Mouse (Mus musculus): ENCODE data around the gene Hmx1. TPM values are rescaled to one million over a fixed set of nuclear protein-coding genes. Genes with fewer than 3 reads are reported as not detected.

Gene Hmx1
- total RNA-seq, 4 experiments from 2014 or later, result not detected

DNA sequence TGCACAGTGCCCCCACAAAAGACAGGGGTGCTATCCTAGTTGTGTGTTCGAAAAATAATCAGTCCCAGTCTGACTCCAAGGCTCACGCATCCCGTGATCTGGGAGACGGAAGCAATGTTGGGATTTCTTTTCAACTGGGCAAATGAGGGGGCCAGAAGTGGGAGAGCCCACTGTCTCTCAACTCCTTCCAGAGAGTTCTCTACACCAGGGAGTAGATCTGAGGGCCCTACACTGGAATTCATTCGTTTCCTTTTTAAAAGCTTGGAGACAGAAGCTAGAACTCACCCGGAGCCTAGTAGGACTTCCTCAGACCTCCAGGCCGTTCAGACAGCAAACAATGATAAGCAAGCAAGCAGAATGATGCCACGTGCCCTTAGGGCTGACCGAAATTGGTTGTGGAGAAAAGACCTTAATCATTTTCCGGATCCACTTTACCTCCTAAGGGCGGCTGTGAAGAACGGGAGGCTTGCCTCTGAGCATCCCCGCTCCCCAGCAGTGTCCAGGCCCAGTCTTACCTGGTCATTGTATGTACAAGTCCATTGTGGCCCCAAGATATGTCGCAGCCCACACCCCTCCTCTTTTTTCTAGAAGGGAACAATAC lies 9.5 kb downstream of the Hmx1 start:
- no peak for DNase-seq (ENCODE audit: low spot score in 2 of 2)

- no peak for DNase-seq (ENCODE audit: low spot score in 2 of 2)
Measured at GRCm38 (mm10) chr5:35399061-35399460, 10.2 kb downstream of the Hmx1 start.

DNA sequence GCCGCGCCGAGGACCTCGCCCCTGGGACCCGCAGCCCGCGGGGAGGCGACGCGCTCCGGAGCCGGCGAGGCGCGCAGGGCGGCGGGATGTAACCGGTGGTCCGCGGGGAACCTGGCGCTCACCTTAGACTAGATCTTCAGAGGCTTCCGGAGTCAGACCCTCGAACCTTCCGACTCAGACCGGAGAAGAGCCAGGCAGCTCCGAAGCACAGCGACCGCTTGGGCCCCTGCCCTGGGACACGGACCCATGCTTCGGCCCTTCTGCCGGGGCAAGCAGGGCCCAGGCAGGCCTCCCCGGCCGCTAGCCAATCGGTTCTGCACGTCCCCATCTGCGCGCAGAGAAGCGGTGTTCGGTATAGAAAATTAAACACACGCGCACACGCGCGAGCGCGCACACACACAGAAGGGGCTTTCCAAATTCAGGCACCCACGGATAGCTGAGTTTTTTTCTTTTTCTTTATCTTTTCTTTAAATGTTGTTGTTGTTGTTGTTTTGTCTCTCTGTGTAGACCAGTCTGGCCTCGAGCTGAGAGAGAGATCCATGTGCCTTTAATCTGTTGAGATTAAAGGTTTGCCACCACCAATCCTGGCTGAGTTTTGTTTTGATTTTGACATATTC lies 10.9 kb downstream of the Hmx1 start:
- DNase-seq (ENCODE audit: low spot score in 2 of 2), result no peak

GRCm38 (mm10) chr5:35401240-35401639 lies 12.3 kb downstream of the Hmx1 start:
- no peak for DNase-seq (ENCODE audit: low spot score in 2 of 2)

GRCm38 (mm10) chr5:35407411-35407930 lies 18.6 kb downstream of the Hmx1 start:
- no peak for DNase-seq (ENCODE audit: low spot score in 2 of 2)

GRCm38 (mm10) chr5:35411028-35411427 lies 22.1 kb downstream of the Hmx1 start:
- DNase-seq (ENCODE audit: low spot score in 2 of 2), result no peak

GRCm38 (mm10) chr5:35412833-35413232 lies 23.9 kb downstream of the Hmx1 start:
- DNase-seq (ENCODE audit: low spot score in 2 of 2), result no peak

- no peak for DNase-seq (ENCODE audit: low spot score in 2 of 2)
Measured at GRCm38 (mm10) chr5:35417707-35418106, 28.8 kb downstream of the Hmx1 start.

DNA sequence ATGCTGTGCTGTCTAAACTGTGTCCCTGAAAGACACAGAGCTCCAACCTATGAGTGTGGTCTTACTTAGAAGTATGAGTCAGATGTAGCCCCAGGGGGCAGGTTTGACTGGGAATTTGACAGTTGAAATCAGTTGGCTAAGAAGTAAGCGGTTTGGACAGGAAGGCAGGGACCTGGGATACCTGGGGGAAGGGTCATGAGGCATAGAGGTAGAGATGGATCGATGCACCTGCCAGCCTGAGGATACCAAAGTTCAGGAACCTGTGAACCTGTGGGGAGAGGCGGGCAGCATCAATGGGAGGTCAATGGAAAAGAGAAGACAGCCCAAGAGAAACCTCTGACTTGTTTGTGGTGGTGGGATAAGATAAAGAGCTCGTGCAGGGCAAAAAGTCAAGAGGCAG lies 32.7 kb downstream of the Hmx1 start:
- no peak for DNase-seq (ENCODE audit: low spot score in 2 of 2)

- DNase-seq (ENCODE audit: low spot score in 2 of 2), result no peak
Measured at GRCm38 (mm10) chr5:35425218-35425617, 36.3 kb downstream of the Hmx1 start.

- no peak for DNase-seq (ENCODE audit: low spot score in 2 of 2)
Measured at GRCm38 (mm10) chr5:35427901-35428300, 39.0 kb downstream of the Hmx1 start.

- no peak for DNase-seq (ENCODE audit: low spot score in 2 of 2)
Measured at GRCm38 (mm10) chr5:35428421-35428820, 39.5 kb downstream of the Hmx1 start.

DNA sequence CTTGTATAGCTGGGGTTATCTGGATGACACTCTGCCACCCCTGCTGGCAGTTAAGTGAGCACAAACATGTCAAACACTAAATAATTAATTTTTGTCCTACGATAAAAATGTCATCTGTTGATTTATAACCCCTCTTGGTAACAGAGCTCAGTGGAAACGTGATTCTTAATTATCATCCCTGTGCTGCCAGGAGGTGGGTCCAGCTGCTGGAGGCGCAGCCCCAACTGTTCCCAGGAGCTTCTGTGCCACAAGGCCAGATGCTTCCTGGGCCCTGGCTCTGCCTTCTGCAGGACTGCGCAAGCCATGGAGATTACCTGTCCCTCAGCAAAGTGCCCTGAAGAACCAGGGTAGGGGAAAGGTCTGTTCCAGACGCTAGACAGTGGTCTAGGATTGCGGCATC lies 43.2 kb downstream of the Hmx1 start:
- DNase-seq (ENCODE audit: low spot score in 2 of 2), result no peak

DNA sequence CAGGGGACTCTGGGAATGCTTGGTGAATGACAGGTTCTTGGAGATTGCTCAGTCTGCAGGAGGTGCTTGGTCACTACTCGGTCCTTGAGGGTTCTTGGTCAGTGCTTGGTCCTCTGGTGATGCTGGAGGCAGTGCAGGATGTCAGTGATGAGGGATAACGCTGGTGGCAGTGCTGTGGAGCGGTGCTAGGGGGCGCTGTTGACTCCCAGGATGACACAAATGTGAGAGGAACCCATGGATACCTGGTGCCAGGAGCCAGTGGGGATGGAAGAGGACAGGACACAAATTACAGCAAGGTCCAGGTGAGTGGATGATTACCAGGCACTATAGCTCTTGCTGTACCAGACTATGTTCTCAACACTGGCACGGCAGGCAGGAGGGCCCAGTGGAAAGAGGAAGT lies 45.1 kb downstream of the Hmx1 start:
- no peak for DNase-seq (ENCODE audit: low spot score in 2 of 2)

DNA sequence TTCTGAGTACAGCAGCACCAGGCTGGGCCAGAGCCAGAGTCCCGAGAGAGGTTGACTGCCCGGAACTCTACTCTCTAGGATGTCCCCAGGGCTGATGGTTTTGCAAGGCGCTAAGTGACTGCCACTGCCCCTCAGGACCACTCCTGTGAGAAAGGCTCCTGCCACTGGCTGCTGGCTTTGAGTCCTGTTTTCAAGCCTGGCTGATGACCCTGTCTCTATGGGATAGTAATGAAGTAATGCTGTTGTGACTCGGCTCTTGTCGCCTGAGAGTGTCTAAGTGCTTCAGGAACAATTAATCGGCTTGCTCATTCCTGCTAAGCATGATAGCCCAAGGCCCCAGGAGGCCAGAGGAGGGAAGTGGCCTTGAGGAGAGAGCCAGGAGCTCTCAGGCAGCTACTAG lies 45.8 kb downstream of the Hmx1 start:
- no peak for DNase-seq (ENCODE audit: low spot score in 2 of 2)

DNA sequence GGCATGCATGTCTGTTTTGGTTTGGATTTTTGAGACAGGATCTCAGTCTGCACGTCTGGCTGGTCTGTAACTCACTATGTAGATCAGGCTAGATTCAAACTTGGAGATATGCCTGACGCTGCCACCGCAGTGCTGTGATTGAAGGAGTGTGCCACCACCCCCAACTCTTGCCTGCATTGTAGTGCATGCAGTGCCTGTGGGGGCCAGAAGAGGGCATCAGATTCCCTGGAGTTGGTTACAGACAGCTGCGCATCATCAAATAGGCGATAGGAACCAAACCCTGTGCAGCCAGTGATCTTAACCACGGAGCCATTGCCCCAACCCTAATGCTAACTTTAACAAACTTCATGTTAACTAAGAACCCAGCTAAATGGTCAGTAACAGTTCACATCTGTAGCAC lies 49.9 kb downstream of the Hmx1 start:
- no peak for DNase-seq (ENCODE audit: low spot score in 2 of 2)

GRCm38 (mm10) chr5:35440459-35440858 lies 51.6 kb downstream of the Hmx1 start:
- no peak for DNase-seq (ENCODE audit: low spot score in 2 of 2)

- no peak for DNase-seq (ENCODE audit: low spot score in 2 of 2)
Measured at GRCm38 (mm10) chr5:35441411-35441810, 52.5 kb downstream of the Hmx1 start.

GRCm38 (mm10) chr5:35444731-35445130 lies 55.8 kb downstream of the Hmx1 start:
- DNase-seq (ENCODE audit: low spot score in 2 of 2), result no peak

- peak; percentile 63 to 67 for DNase-seq (ENCODE audit: low spot score in 2 of 2)
Measured at GRCm38 (mm10) chr5:35447656-35448443, 58.9 kb downstream of the Hmx1 start.

Data from layer of hippocampus, adult 8-10 months (tissue).